Comparison of ENCODE assay signal across 22 mouse cellular contexts in the genomic region with DNA sequence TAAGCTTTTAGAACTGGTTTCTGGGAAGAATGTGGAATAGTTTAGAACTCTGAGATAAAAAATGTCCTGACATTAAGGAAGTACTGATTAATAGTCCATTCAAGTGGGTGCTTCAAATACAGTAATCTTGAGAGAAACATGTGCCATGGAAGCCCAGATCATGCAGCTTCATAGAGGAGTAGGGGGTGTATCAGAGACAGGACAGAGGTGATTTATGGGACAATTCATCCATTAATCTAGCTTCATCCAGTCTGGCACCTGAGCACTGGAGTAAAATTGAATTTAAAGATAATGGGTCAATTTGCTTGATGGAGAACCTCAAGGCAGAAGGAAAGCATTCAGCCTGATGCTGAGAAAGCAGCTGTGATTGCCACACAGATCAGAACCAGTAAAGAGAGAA.
DNase-seq lines count a peak whose midpoint lies in the region; ATAC-seq and TF ChIP-seq lines count a peak whose summit lies in the region.
"Had no signal": no experiment of that assay in that cellular context is flagged by ENCODE, and none has a peak within 500 bp of the region (broad histone marks: within the 10 kb centered on the region; RNA-seq: fewer than 3 reads in every experiment).

No protein-coding gene starts in this region.

- no peaks in the 10 kb centered on the region for H3K4me1 ChIP-seq in hindbrain, embryonic 12.5 days
- no peaks in the 10 kb centered on the region for H3K4me1 ChIP-seq in hindbrain, postnatal 0 days (ENCODE audit: insufficient read depth, low read length)
- H3K4me1 ChIP-seq in neural tube, embryonic 12.5 days, result no peaks in the 10 kb centered on the region
- H3K4me1 ChIP-seq: embryonic facial prominence, embryonic 13.5 days; embryonic facial prominence, embryonic 15.5 days; forebrain, embryonic 10.5 days; forebrain, embryonic 12.5 days had no signal

- peak; percentile 38; the same call in 1 of the 2 replicates for ATAC-seq in hindbrain, embryonic 12.5 days (ENCODE audit: low FRiP score)
- ATAC-seq in hindbrain, postnatal 0 days, result no peak
- peak; percentile 66 for ATAC-seq in neural tube, embryonic 12.5 days (ENCODE audit: low FRiP score, low read depth)
- ATAC-seq: forebrain, embryonic 14.5 days; forebrain, embryonic 16.5 days had no signal

- H3K36me3 ChIP-seq in hindbrain, embryonic 12.5 days, result no peaks in the 10 kb centered on the region
- no peaks in the 10 kb centered on the region for H3K36me3 ChIP-seq in hindbrain, postnatal 0 days (ENCODE audit: insufficient read depth, low read length)
- no peaks in the 10 kb centered on the region for H3K36me3 ChIP-seq in neural tube, embryonic 12.5 days
- H3K36me3 ChIP-seq: embryonic facial prominence, embryonic 13.5 days; embryonic facial prominence, embryonic 15.5 days; forebrain, embryonic 10.5 days; forebrain, embryonic 12.5 days had no signal

- no peaks in the 10 kb centered on the region for H3K27me3 ChIP-seq in hindbrain, embryonic 12.5 days
- H3K27me3 ChIP-seq in hindbrain, postnatal 0 days (ENCODE audit: insufficient read depth, low read length), result no peaks in the 10 kb centered on the region
- H3K27me3 ChIP-seq in neural tube, embryonic 12.5 days (replicated peaks), result no peaks in the 10 kb centered on the region
- H3K27me3 ChIP-seq: embryonic facial prominence, embryonic 13.5 days; embryonic facial prominence, embryonic 15.5 days; forebrain, embryonic 12.5 days had no signal

- no peak overlapping the region for H3K4me2 ChIP-seq in hindbrain, embryonic 12.5 days (replicated peaks)
- H3K4me2 ChIP-seq in hindbrain, postnatal 0 days (ENCODE audit: low read depth, low read length), result no peak overlapping the region
- H3K4me2 ChIP-seq in neural tube, embryonic 12.5 days (replicated peaks), result no peak overlapping the region
- H3K4me2 ChIP-seq: embryonic facial prominence, embryonic 13.5 days; embryonic facial prominence, embryonic 15.5 days; forebrain, embryonic 12.5 days had no signal

- TF ChIP-seq CTCF in hindbrain, postnatal 0 days (IDR thresholded peaks at IDR 0.05; ENCODE audit: low read depth), result no peak

- no peak overlapping the region for H3K27ac ChIP-seq in hindbrain, embryonic 12.5 days
- no peak overlapping the region for H3K27ac ChIP-seq in hindbrain, postnatal 0 days
- H3K27ac ChIP-seq in neural tube, embryonic 12.5 days, result no peak overlapping the region
- H3K27ac ChIP-seq: embryonic facial prominence, embryonic 13.5 days; embryonic facial prominence, embryonic 15.5 days; forebrain, embryonic 10.5 days; forebrain, embryonic 12.5 days had no signal

- DNase-seq in hindbrain, postnatal 0 days (ENCODE audit: low spot score), result no peak
- no peak for DNase-seq in neural tube, embryonic 10.5 days (ENCODE audit: extremely low spot score, low spot score)
- no peak for DNase-seq in layer of hippocampus, adult 9-10 months (ENCODE audit: low spot score)
- DNase-seq: adrenal gland, adult 2 months; adrenal gland, postnatal 10 days; adrenal gland, postnatal 25 days; cerebellum, adult 11 months; cerebellum, adult 18-20 months; cerebellum, adult 8-10 months; cerebellum, adult 9-11 months; cerebellum, postnatal 14 days; cerebellum, postnatal 36 days; embryo, embryonic 11 days had no signal

- no peak overlapping the region for H3K4me3 ChIP-seq in hindbrain, embryonic 12.5 days
- H3K4me3 ChIP-seq in hindbrain, postnatal 0 days (ENCODE audit: low read length), result no peak overlapping the region
- H3K4me3 ChIP-seq in neural tube, embryonic 12.5 days, result no peak overlapping the region
- H3K4me3 ChIP-seq: embryonic facial prominence, embryonic 13.5 days; embryonic facial prominence, embryonic 15.5 days; erythroblast, embryonic 14.5 days; forebrain, embryonic 10.5 days; forebrain, embryonic 12.5 days had no signal

- H3K9me3 ChIP-seq in hindbrain, embryonic 12.5 days (replicated peaks), result no peaks in the 10 kb centered on the region
- no peaks in the 10 kb centered on the region for H3K9me3 ChIP-seq in hindbrain, postnatal 0 days (ENCODE audit: low read length)
- no peaks in the 10 kb centered on the region for H3K9me3 ChIP-seq in neural tube, embryonic 12.5 days
- H3K9me3 ChIP-seq: embryonic facial prominence, embryonic 13.5 days; embryonic facial prominence, embryonic 15.5 days; forebrain, embryonic 10.5 days; forebrain, embryonic 12.5 days had no signal

- no peak overlapping the region for H3K9ac ChIP-seq in hindbrain, embryonic 12.5 days
- no peak overlapping the region for H3K9ac ChIP-seq in hindbrain, postnatal 0 days (replicated peaks; ENCODE audit: low read length)
- H3K9ac ChIP-seq in neural tube, embryonic 12.5 days, result no peak overlapping the region
- H3K9ac ChIP-seq: embryonic facial prominence, embryonic 13.5 days; embryonic facial prominence, embryonic 15.5 days; forebrain, embryonic 12.5 days had no signal
